Mouse (Mus musculus) MEL (cell line): Measurements from ENCODE around the gene Foxj1. TPM values are rescaled to one million over a fixed set of nuclear protein-coding genes. Genes with fewer than 3 reads are reported as not detected.

Source experiments
- DNase-seq: peaks from one replicate; pipeline ENCODE4 v3.0.0; 2011; ENCODE audit warnings: low read depth, low spot score
- H3K27ac ChIP-seq: 2 replicates; pipeline ENCODE4 v1.5.1; 2012; ENCODE audit warnings: low read depth, mild to moderate bottlenecking, control low read depth, low read length, moderate library complexity; ENCODE audit not compliant: control insufficient read depth
- H3K27me3 ChIP-seq, 2 experiments: fragments of 150-350 bp in 1 of 2; sonication (generic) in 1 of 2; 2 replicates each; pipeline ENCODE4 v1.6.1; 2012; ENCODE audit warnings: low read length in 2 of 2, mild to moderate bottlenecking in 2 of 2, improper control_type of control experiment in 1 of 2, moderate library complexity in 1 of 2; ENCODE audit not compliant: insufficient read depth in 2 of 2, control insufficient read depth in 1 of 2
- H3K36me3 ChIP-seq, 2 experiments: 2 replicates each; pipeline ENCODE4 v1.6.1; 2012 to 2014; ENCODE audit warnings: low read length in 2 of 2, improper control_type of control experiment in 1 of 2, inconsistent platforms in 1 of 2, mild to moderate bottlenecking in 1 of 2; ENCODE audit not compliant: insufficient read depth in 2 of 2, control insufficient read depth in 1 of 2
- H3K4me1 ChIP-seq, 2 experiments: fragments of 150-350 bp in 1 of 2; sonication (generic) in 1 of 2; 2 replicates each; pipeline ENCODE4 v1.6.1; 2012; ENCODE audit warnings: low read length in 2 of 2, improper control_type of control experiment in 1 of 2, mild to moderate bottlenecking in 1 of 2; ENCODE audit not compliant: insufficient read depth in 2 of 2, control insufficient read depth in 1 of 2
- H3K4me3 ChIP-seq, 2 experiments: fragments of 150-350 bp in 1 of 2; sonication (generic) in 1 of 2; 2 replicates each; pipeline ENCODE4 v1.5.1; 2012; ENCODE audit warnings: low read depth in 2 of 2, low read length in 2 of 2, mild to moderate bottlenecking in 2 of 2, moderate library complexity in 2 of 2, control low read depth in 1 of 2, improper control_type of control experiment in 1 of 2; ENCODE audit not compliant: control insufficient read depth in 1 of 2, insufficient read depth in 1 of 2
- H3K79me2 ChIP-seq: 2 replicates; pipeline ENCODE4 v1.6.1; 2012; ENCODE audit warnings: mild to moderate bottlenecking, low read length, moderate library complexity; ENCODE audit not compliant: control insufficient read depth, poor library complexity, insufficient read depth
- H3K9ac ChIP-seq: 2 replicates; pipeline ENCODE4 v1.6.1; 2012; ENCODE audit warnings: low read depth, mild to moderate bottlenecking, control low read depth, low read length, moderate library complexity; ENCODE audit not compliant: control insufficient read depth, poor library complexity, severe bottlenecking
- H3K9me3 ChIP-seq: fragments of 150-350 bp; sonication (generic); replicated peaks from 2 replicates; pipeline ENCODE4 v1.6.1; 2012; ENCODE audit warnings: mild to moderate bottlenecking, low read length, improper control_type of control experiment, moderate library complexity; ENCODE audit not compliant: insufficient read depth
- BHLHE40 ChIP-seq: IDR thresholded peaks from 2 replicates; pipeline ENCODE4 v1.6.1; 2012; ENCODE audit warnings: low read depth, mild to moderate bottlenecking, inconsistent platforms, low read length, improper control_type of control experiment, borderline replicate concordance
- CHD2 ChIP-seq: IDR thresholded peaks from 2 replicates; pipeline ENCODE4 v1.6.1; 2011; ENCODE audit warnings: low read length, improper control_type of control experiment
- CTCF ChIP-seq, 3 experiments: IDR thresholded peaks in 2 of 3; conservative IDR thresholded peaks in 1 of 3; 2 replicates each; pipeline ENCODE4 v1.5.1; 2011 to 2012; ENCODE audit warnings: low read length in 3 of 3, low read depth in 2 of 3, mild to moderate bottlenecking in 2 of 3, improper control_type of control experiment in 1 of 3, inconsistent platforms in 1 of 3, mixed read lengths in 1 of 3, moderate library complexity in 1 of 3; ENCODE audit not compliant: control insufficient read depth in 1 of 3, insufficient read depth in 1 of 3, poor library complexity in 1 of 3, severe bottlenecking in 1 of 3
- E2F4 ChIP-seq: IDR thresholded peaks from 2 replicates; pipeline ENCODE4 v1.6.1; 2011; ENCODE audit warnings: low read depth, low read length, improper control_type of control experiment, borderline replicate concordance
- ELF1 ChIP-seq: IDR thresholded peaks from 2 replicates; pipeline ENCODE4 v1.6.1; 2014; ENCODE audit warnings: low read depth, mild to moderate bottlenecking, inconsistent platforms, low read length, improper control_type of control experiment, moderate library complexity
- EP300 ChIP-seq, 2 experiments: IDR thresholded peaks; 2 replicates each; pipeline ENCODE4 v1.6.1; 2011; ENCODE audit warnings: improper control_type of control experiment in 2 of 2, low read length in 2 of 2, low read depth in 1 of 2, mild to moderate bottlenecking in 1 of 2
- ETS1 ChIP-seq: IDR thresholded peaks from 2 replicates; pipeline ENCODE4 v1.6.1; 2012; ENCODE audit warnings: low read depth, mild to moderate bottlenecking, inconsistent platforms, low read length, improper control_type of control experiment, moderate library complexity
- HCFC1 ChIP-seq: IDR thresholded peaks from 2 replicates; pipeline ENCODE4 v1.6.1; 2012; ENCODE audit warnings: low read depth, mild to moderate bottlenecking, inconsistent platforms, low read length, improper control_type of control experiment, moderate library complexity
- MAX ChIP-seq: IDR thresholded peaks from 2 replicates; pipeline ENCODE4 v1.6.1; 2011; ENCODE audit warnings: low read length, improper control_type of control experiment
- MXI1 ChIP-seq: IDR thresholded peaks from 2 replicates; pipeline ENCODE4 v1.6.1; 2011; ENCODE audit warnings: mild to moderate bottlenecking, low read depth, low read length, improper control_type of control experiment
- MYB ChIP-seq: IDR thresholded peaks from 2 replicates; pipeline ENCODE4 v1.6.1; 2011; ENCODE audit warnings: mild to moderate bottlenecking, low read depth, low read length, improper control_type of control experiment
- NRF1 ChIP-seq: IDR thresholded peaks from 2 replicates; pipeline ENCODE4 v1.6.1; 2014; ENCODE audit warnings: low read depth, mild to moderate bottlenecking, inconsistent platforms, low read length, improper control_type of control experiment, moderate library complexity; ENCODE audit not compliant: poor library complexity, insufficient read depth, severe bottlenecking
- POLR2A ChIP-seq, 2 experiments: IDR thresholded peaks; 2 replicates each; pipeline ENCODE4 v1.6.1; 2011 to 2012; ENCODE audit warnings: low read length in 2 of 2, mild to moderate bottlenecking in 2 of 2, control low read depth in 1 of 2, improper control_type of control experiment in 1 of 2, low read depth in 1 of 2, moderate library complexity in 1 of 2; ENCODE audit not compliant: control insufficient read depth in 1 of 2, insufficient read depth in 1 of 2, poor library complexity in 1 of 2
- POLR2AphosphoS2 ChIP-seq: IDR thresholded peaks from 2 replicates; pipeline ENCODE4 v1.6.1; 2011; ENCODE audit warnings: low read length, improper control_type of control experiment
- POLR2AphosphoS5 ChIP-seq: IDR thresholded peaks from 2 replicates; pipeline ENCODE4 v1.6.1; 2012; ENCODE audit warnings: low read depth, borderline replicate concordance, mild to moderate bottlenecking, inconsistent platforms, low read length, moderate library complexity, mixed read lengths
- SIN3A ChIP-seq: IDR thresholded peaks from 2 replicates; pipeline ENCODE4 v1.6.1; 2012; ENCODE audit warnings: low read length, improper control_type of control experiment, inconsistent platforms
- SMC3 ChIP-seq: IDR thresholded peaks from 2 replicates; pipeline ENCODE4 v1.6.1; 2011; ENCODE audit warnings: low read depth, low read length, improper control_type of control experiment
- TCF12 ChIP-seq: IDR thresholded peaks from 2 replicates; pipeline ENCODE4 v1.6.1; 2014; ENCODE audit warnings: low read depth, mild to moderate bottlenecking, inconsistent platforms, low read length, improper control_type of control experiment, moderate library complexity
- UBTF ChIP-seq: IDR thresholded peaks from 2 replicates; pipeline ENCODE4 v1.6.1; 2012; ENCODE audit warnings: low read depth, mild to moderate bottlenecking, inconsistent platforms, low read length, improper control_type of control experiment, moderate library complexity, borderline replicate concordance; ENCODE audit not compliant: insufficient read depth
- USF2 ChIP-seq, 2 experiments: IDR thresholded peaks; 2 replicates each; pipeline ENCODE4 v1.6.1; 2011 to 2012; ENCODE audit warnings: improper control_type of control experiment in 2 of 2, low read length in 2 of 2, borderline replicate concordance in 1 of 2, inconsistent platforms in 1 of 2, low read depth in 1 of 2, mild to moderate bottlenecking in 1 of 2; ENCODE audit not compliant: insufficient read depth in 1 of 2
- polyA plus RNA-seq, 2 experiments: library from polyadenylated mRNA; stranded (reverse) in 1 of 2; unstranded in 1 of 2; fragments of >175 nt in 1 of 2; fragments of >200 nt in 1 of 2; gene quantifications; 2 replicates each; pipeline versions ENCODE4 v1.2.1 to v1.2.4; 2012; ENCODE audit warnings: low replicate concordance in 2 of 2, low read depth in 1 of 2; ENCODE audit not compliant: insufficient read length in 2 of 2, insufficient read depth in 1 of 2, missing spikeins in 1 of 2
- total RNA-seq: library from RNA; depleted of rRNA; stranded (reverse); fragments of 300-350 nt; gene quantifications from 2 replicates; pipeline ENCODE4 v1.2.3, GENCODE M21; 2012

The Foxj1 gene
- total and polyA plus RNA-seq, 3 experiments, result 0.07 to 0.08 TPM; not detected in 1

GRCm38 (mm10) chr11:116332983-116333270 lies 2.3 kb downstream of the Foxj1 start (continued):
- TF ChIP-seq EP300 (IDR thresholded peaks at IDR 0.05; ENCODE audit: low read depth in 1 of 2, low read length in 2 of 2) (no peak), POLR2A (IDR thresholded peaks at IDR 0.05; ENCODE audit: control insufficient read depth in 1 of 2, insufficient read depth in 1 of 2, low read depth in 1 of 2, low read length in 2 of 2, poor library complexity in 1 of 2) (no peak), MXI1 (no peak)

- H3K9me3 ChIP-seq, result no peaks in the 10 kb centered on the region
- no peak for DNase-seq
- no peak overlapping the region for H3K27ac ChIP-seq
- H3K4me1 ChIP-seq, result no peaks in the 10 kb centered on the region
- H3K79me2 ChIP-seq, result no peaks in the 10 kb centered on the region
- H3K4me3 ChIP-seq, result no peak overlapping the region
- H3K36me3 ChIP-seq, result no peaks in the 10 kb centered on the region
- peaks cover 0 to 1% of the 10 kb centered on the region in 2 experiments; a peak in 1 of 4 replicates for H3K27me3 ChIP-seq
- TF ChIP-seq SIN3A, result no peak
- TF ChIP-seq ETS1, result no peak
- no peak for TF ChIP-seq BHLHE40
- TF ChIP-seq POLR2A (IDR thresholded peaks at IDR 0.05; ENCODE audit: control insufficient read depth in 1 of 2, insufficient read depth in 1 of 2, low read depth in 1 of 2, low read length in 2 of 2, poor library complexity in 1 of 2), result no peak
- TF ChIP-seq CTCF (IDR thresholded peaks at IDR 0.05 in 2 of 3, conservative IDR thresholded peaks at IDR 0.05 in 1 of 3; ENCODE audit: control insufficient read depth in 1 of 3, insufficient read depth in 1 of 3, low read depth in 2 of 3, low read length in 3 of 3, poor library complexity in 1 of 3, severe bottlenecking in 1 of 3), result no peak
- no peak for TF ChIP-seq E2F4
- no peak for TF ChIP-seq MYB
- TF ChIP-seq CHD2, result no peak
- TF ChIP-seq USF2 (IDR thresholded peaks at IDR 0.05; ENCODE audit: borderline replicate concordance in 1 of 2, insufficient read depth in 1 of 2, low read depth in 1 of 2, low read length in 2 of 2), result no peak
- no peak for TF ChIP-seq TCF12
- no peak for TF ChIP-seq SMC3
- TF ChIP-seq POLR2AphosphoS2, result no peak
- TF ChIP-seq ELF1, result no peak
- TF ChIP-seq UBTF, result no peak
- no peak for TF ChIP-seq HCFC1
- no peak for TF ChIP-seq NRF1
- TF ChIP-seq MAX, result no peak
- no peak for TF ChIP-seq POLR2AphosphoS5
- H3K9ac ChIP-seq, result no peak overlapping the region
Measured at GRCm38 (mm10) chr11:116332232-116332982, 2.8 kb downstream of the Foxj1 start.
